Mouse (Mus musculus) activated CD4-positive, CD25-positive, alpha-beta regulatory T cell, adult 4 months (primary cell): ENCODE results near the gene Ifitm5. TPM values are rescaled to one million over a fixed set of nuclear protein-coding genes. Genes with fewer than 3 reads are reported as not detected.

Source experiments
- ATAC-seq: one replicate; pipeline ENCODE4 v1.8.0; 2017
- polyA plus RNA-seq, 2 experiments: library from polyadenylated mRNA; unstranded; fragments of 100-300 nt; shearing (Covaris generic); gene quantifications; one replicate each; pipeline ENCODE4 v1.2.1; 2017

Ifitm5 gene
- polyA plus RNA-seq, 2 experiments from 2014 or later, result not detected

DNA sequence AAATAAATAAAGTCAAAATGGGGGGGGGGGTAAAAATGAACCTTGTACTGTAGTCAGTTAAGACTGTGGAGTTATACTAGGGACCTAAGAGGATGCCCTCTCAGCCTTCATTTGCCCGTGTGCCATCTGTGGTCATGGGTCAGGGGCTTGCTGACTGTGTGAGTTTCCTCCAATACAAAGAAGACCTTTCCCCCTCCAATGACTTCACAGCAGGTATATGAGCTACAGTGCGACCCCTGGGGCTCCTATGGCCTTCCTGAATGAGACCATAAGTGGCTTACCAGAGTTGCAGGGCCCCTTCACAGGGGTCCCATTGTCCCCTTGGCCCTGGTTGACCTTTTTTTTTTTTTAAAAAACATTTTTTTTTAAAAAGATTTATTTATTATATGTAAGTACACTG, 11.3 kb upstream of the Ifitm5 start:
- ATAC-seq, result no peak

DNA sequence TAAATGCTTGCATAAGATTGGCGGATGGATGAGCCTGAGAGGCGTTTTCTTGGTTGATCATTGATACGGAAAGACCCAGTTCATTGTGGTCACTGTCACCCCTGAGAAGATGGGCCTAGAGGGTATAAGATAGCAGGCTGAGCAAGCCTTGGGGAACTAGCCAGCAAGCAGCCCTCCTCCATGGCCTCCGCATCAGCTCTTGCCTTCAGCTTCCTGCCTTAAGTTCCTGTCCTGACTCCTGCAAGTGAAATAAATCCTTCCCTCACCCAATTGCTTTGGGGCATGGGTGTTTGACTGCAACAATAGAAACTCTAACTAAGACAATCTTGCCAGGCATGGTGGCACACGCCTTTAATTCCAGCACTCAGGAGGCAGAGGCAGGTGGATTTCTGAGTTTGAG, 9.9 kb upstream of the Ifitm5 start:
- no peak for ATAC-seq

DNA sequence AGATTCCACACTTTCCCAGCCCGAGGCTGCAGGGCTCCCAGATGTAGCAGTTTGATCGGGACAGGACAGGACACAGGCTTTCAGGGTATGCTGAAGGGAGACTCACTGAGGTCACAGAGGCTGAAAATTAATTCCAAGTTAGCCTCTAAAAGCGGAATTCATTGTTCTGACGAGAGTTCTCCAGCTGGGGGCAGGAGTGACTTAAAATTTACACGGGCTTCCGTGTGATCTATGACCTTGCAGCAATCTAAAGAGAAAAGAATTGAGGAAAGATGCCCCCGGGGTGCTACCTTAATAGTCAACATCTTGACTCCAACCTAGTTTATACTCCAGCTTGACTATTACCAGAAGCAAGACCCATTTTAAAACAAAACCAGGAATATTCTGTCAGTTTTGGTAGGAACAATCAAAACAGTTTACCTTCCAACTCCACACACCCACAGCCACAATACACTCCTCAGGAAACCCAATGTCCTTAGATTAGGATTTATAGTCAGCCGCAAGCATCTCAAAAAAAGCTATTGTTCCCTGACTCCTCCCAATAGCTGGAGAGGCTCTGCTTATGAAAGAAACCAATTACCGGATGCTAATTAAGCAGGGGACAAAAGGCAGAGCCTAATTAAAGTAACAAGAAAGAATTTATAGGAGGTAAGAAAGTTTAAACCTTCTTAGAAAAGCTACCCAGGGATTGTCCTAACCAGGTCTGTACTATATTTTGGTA, 9.2 kb upstream of the Ifitm5 start:
- ATAC-seq, result peak; percentile 59

DNA sequence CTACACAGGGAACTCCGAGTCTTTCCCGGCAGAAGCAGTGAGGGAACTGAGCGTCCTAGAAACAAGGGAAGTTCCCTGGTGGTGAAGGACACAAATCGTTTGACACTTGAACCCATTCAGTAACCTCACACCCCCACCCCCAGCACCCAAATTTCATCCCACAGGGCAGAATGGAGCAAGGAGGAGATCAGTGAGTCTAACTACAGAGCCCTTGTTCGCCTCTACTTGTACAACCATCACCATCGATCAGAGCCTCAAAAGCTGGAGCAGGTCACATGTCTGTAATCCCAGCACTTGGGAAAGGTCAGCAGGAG, 6.4 kb upstream of the Ifitm5 start:
- ATAC-seq, result no peak

DNA sequence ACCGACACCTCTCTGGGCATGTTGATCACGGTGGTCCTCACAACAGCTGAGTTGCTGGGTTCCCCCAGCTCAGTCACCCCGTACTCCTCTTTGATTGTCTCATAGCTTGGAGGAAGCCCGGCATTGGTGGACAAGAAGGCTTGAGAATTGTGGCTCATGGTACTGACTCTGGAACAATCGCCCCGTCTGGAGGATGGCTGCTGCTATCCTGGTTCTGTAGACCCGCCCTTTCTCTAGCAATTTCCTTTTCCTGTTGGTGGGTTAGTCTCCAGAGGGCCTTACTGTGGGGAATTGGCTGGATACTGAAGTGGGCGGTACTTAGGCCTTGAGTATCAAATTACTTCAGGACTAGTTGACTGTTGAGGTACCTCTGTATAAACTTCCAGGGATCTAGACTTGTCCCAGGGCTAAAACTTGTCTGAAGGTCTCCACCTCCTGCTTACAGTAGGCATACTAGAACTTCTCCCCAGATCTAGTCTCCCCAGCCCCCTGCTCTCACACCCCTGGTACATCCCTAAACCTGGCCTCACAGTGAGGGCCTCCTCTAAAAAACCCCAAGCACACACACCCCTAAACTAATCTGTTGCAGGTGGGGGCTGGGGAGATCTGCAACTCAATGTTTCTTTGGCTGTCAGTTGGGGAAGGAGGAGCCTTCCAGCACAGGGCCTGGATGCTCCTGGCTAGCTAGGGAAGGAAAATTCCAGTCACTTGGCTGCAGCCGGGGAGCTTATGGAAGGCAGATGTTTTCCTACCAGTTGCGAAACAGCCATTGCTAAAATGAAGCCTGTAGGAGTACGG, 5.9 kb upstream of the Ifitm5 start, which contains the start of the genes Gm45717 and Ifitm2:
Gene Gm45717, minus strand, starts transcription at position 180 of the 798 bp plus-strand sequence.
Gene Ifitm2, minus strand, starts transcription at position 230 of the 798 bp plus-strand sequence.
- no peak for ATAC-seq

DNA sequence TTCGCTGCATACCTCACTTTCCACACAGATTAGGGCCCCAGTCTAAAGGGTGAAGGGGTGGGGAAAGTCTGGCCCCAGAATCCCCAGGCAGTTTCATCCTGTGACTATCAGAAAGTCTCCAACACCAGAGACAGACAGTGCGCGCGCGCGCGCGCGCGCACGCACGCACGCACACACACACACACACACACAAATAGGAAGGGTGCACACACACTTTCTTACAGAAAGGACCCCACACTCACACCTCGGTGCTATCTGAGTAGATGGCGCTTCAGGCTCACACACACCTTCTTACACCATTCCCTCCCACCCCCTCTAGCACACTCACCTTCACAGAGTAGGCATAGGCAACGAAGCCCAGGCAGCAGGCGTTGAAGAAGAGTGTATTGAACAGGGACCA, 5.3 kb upstream of the Ifitm5 start:
- peak; percentile 21 for ATAC-seq

DNA sequence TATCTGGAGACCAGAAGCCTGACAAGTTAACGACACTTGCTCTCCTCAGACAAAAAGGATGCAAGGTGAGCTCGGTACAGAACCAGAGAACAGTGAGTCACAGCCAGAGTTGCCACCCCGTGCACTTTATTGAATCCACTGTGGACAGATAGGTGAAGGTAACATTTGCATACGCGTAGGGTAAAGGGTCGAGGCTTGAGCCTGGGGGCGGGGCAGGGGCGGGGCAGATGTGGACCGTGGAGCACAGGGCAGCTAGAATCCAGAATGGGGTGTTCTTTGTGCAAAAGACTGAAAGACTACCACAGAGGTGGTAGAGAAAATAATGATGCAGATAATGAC, 4.6 kb upstream of the Ifitm5 start:
- ATAC-seq, result peak; percentile 21

DNA sequence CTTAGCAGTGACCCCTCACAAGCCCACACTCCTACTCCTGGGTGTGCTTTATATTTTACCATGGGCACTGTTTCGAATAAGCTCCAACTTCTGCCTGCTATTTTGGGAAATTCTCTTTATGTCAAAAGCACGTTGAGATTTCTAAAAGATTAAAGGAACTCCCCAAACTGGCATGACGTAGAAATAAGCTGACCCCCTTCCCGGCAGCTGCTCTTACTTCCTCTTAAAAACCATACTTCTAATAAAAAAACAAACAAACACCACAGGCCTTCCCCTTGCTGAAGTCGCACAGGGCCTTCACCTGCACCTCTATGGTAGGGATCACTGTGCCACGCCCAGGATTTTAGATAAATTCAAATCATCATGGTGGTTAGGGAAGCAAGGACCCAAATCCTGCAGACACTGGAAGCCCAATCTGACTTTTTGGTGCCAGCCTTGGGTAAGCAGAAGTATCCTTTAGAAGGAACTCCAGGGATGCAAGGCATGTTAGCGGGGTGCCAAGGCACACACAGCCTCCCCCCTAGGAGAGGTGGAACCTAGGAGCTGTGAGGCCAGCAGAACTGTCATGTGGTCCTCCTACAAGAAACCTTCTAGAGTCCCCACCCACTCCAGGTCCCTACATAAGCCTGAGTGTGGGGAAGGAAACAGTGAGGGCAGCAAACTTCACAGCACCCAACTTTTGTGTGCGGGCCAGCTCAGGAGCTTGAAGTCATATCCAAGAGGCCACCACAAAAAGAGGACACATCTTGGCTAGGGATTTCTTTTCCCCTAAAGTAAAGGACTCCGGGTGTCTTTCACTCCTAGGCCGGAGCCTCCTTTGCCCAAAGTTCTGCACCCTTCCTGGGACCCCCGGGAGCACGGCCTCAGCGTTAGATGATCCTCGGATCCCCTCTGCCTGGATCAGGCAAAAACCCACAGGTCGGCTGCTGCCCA, 4.0 kb upstream of the Ifitm5 start:
- no peak for ATAC-seq

DNA sequence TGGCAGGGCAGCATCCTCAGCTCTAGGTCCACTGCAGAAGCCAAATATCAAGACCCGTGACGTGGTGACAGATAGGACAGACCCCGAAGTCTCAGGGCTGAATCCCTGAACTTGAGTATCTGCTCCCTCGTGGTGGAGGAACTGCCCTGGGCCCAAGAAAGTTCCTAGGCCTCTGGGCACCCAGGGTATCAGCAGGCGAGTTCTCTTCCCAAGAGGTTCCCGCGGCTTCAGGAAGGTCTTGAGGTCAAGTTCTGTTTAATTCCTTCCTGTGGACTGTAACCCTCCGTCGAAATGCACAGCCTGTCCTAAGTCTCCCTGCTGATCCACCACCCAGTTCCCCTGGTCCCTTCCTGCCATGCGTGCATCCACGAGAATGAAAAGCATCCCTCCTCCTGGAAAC, 3.0 kb upstream of the Ifitm5 start:
- no peak for ATAC-seq

DNA sequence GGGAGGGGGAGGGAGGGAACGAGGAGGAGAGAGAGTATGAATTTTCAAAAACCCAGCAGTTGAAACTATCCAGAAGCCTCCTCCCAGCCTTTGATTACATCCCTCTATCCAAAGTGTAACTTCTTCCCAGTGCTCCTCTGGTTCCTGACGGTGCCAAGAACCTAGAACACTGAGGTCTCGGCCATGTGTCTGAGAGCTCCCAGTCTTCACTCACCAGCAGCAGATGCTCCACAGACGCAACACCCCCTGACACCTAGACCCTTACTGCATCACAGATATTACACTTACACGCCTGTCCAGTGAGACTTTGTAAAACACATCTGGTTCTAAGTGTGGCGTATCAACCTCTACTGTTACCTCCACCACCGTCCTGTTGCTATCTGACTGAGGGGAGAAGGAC, 2.4 kb upstream of the Ifitm5 start:
- no peak for ATAC-seq

DNA sequence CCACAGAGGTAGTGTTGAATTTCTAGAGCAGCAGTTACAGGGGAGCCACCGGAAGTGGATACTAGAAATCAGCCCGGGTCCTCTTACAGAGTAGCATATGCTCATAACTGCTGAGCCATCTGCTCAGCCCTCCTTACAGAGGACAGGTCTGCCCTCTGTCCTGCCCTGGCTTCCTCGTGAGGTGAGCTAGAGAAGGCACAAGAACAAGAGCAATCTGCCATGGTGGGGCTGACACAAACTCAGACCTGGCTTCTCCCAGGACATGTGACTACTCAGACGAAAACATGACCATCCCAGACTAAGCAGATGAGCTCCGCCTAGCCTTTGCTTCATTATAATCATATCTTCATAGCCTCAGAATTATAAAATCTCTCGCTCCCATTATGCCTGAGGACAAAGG, 1.7 kb upstream of the Ifitm5 start:
- ATAC-seq, result no peak

DNA sequence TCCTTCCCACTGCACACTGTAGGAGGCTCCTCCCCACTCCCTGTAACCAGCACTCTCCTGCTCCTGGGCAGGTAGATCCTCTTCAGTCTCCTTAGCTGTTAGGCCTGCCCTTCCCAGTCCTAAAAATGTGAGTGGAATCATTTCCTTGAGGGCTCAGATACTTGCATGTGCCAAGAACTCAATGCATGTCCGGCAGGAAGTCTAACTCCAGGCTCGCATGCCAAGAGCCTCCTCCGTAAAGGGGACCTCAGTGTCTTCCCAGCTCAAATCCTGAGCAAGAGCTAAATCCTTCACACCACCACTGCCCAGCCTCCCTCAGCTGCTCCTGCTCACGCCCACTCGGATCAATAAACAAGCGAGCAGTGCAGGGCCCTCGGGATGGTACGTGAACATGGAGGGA, 960 bp upstream of the Ifitm5 start:
- no peak for ATAC-seq

DNA sequence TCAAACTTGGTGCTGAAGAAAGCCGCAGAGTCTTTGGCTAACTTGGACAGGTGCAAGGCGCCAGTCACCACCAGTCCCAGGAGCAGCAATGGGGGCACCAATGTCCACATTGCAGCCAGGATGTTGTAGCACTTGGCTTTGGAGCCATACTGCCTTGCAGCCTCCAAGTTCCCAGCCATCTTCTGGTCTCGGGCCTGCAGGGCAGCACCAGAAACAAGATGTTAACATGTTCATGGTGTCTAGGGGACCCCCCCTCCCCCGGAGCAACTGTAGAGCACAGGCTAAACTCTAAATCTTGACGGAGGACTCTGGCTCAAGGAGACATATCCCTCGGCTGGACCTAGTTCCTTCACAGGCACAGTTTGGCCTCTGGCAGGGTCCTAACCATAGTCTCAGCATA, 836 bp downstream of the Ifitm5 start:
- ATAC-seq, result no peak

DNA sequence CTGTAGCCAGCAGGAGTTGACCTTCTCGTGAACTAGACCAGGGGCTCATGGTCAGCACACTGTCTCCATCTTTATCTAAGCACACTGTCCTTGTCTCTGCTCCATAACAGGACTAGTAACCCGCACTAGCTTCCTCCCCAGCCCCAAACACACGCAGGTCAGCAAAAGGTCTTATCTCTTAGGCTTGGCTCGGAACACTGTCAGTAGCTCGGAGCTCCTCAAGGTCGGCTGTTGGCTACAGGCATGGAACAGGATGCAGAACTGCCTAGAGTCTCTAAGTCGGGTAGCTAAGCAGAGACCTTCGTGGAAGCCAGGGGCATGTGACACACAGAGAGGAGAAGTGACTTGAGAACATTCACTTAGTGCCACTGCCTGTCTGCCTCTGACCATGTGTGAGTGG, 1.9 kb downstream of the Ifitm5 start:
- ATAC-seq, result no peak

DNA sequence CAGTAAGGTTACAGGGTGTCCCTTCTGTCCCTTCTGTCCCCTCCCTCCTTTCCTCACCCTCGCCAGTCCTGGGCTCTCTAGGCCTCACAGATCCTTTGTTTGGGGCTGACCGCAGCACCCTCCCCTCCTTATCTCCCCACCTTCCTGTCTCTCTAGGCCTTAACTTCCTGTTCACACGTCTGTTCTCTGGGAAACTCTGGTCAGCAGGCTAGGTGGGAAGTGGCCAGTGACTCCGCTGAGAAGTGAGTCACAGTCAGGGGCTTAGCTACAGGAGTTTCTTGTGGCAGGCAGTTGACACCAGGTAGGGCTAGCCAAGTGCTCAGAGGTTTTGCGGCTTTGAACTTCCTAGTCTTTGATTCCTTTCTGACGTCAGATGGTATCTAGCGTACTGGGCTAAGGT, 3.1 kb downstream of the Ifitm5 start:
- peak; percentile 84 for ATAC-seq

DNA sequence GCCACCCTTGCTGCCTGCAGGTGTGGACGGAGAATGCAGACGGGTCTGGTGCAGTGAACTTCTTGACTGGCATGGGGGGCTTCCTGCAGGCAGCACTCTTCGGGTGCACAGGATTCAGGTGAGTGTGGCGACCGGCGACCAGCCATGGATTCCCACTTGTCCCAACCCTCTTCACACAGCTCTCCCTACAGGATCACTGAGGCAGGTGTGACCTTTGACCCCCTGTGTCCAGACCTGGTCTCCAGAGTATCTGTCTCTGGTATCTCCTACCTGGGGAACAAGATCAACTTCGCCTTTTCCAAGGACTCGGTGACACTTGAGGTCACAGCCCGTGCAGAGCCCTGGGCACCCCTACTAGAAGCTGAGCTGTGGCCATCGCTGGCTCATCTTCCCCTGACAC, 3.8 kb downstream of the Ifitm5 start:
- no peak for ATAC-seq

DNA sequence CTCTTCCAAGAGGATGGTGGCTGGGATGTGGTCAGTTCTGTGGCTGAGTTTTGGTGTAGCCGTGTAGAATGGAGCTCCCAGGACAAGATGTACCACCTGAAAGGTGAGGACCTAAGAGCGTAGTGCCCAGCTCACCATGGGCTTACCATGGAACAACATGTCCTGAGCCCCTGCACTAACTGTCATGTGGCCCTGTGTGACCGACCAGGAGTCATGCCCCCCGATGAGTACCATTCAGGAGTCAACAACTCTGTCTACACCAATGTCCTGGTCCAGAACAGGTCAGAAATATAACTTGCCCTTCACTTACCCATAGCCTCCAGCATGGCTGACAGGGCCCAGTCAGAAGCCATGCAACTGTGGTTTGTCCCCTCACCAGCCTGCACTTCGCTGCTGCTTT, 4.8 kb downstream of the Ifitm5 start:
- no peak for ATAC-seq

DNA sequence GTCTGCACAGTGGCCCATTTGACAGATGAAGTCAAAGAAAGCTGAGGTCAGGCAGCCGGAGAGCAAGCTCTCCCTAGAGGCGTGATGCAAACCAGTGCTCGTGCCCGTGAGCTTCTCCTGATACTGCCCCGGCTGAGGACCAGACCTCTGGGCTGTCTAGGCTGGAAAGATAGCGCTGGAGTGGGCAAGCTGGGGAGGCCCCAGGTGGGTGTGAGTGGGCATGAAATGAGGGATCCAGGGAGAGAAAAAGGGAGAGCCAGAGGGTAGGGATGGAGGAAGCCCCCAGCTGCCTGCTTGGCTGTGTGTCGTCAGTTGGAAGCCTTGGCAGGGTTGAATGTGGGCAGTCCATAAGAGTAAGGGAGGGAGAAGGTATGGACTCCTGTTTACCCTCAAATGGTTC, 5.9 kb downstream of the Ifitm5 start:
- ATAC-seq, result no peak

DNA sequence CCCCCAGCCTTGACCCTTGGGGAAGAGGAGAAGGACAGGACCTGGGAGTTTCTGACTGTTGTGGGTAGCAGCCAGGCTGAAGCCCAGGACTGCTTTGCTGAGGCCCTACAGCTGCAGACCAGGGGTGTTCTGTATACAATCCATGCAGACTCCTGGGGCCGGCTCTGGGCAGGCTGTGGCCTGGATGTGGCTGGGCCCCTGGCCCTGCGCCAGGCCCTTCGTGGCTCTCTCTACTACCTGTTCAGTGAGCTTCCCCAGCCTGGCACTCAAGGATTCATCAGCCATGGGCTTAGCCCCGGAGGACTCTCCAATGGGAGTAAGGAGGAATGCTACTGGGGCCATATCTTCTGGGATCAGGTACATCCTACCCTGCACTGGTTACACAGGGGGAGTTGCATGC, 6.7 kb downstream of the Ifitm5 start:
- no peak for ATAC-seq

DNA sequence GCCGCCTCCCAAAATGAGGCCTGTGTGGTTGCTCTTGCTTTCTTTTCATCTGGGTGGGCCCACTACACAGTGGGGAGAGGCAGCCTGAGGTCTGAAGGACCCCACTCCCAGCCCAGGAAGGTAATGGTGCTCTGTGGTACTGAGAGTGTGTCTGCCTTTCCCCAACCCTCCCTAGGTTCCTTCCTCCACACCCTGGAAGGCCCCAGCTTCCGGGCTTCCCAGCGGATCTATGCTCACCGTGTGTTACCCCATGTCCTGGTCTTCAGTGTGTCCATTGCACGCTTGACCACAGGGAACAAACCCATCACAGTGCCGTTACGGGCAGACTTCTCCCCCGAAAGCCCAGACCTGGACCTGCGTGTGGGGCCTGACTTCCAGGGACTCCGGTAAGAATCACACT, 7.3 kb downstream of the Ifitm5 start:
- no peak for ATAC-seq

DNA sequence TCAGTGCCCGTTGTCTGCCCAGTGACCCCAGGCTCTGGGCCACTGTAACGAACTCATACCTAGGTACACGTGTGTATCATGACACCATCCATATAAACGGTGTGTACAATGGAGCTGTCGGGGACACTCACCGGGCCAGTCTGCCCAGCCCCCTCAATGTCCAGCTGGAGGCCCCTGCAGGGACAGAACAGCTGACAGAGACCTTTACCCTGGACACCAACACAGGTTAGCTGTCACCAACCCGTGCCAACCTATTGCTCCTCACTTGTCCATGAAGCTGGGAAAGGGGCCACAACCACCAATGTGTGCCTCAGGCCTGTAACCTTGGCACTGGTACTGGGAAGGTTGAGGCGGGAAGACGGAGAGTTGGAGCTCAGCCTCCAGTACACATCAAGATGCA, 7.8 kb downstream of the Ifitm5 start:
- no peak for ATAC-seq

DNA sequence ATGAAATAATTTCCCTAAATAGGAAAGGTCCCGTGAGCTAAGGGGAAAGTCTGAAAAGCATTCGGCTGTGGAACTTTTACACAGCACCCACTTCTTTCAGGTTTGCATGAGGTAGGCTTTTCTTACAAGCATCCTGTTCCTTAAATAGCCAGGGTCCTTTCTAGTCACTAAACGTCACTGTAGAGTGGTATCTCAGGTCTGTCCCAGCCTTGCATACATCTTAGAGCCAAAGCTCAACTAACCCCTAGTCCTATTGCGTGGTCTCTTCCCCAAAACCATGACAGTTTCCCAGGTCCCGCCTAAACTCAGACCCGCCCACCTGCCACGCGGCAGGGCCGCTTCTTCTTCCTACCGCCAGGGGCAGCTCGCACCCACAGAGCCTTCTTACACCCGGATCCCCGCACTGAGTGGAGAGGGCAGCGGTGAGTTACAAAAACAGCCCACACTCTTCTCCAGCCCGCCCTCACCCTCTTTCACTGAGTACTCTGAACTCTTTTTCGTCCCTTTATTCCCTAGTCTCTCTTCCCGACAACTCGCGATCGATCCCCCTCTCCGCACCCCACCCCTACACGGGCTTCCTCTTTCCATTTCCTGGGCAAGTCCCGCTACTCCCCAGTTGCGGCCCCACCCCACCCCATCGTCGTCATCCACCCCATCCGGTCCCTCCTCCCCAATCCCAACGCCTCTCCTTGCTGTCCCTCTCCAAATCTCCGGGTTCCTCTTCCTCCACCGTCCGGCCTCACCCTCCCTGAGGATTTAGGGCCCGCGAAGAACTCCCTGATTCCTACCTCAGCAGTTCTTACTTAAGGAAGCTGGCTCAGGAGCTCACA, 8.7 kb downstream of the Ifitm5 start, which contains the start of gene Pgghg:
Gene Pgghg, plus strand, starts transcription at position 170 of the 830 bp plus-strand sequence.
- ATAC-seq, result peak; percentile 87
